Mouse (Mus musculus) liver, embryonic 12.5 days (tissue): Measurements from ENCODE around the gene Rnf145. TPM values are rescaled to one million over a fixed set of nuclear protein-coding genes. Genes with fewer than 3 reads are reported as not detected.

Experiments
- ATAC-seq: fragments of 200-750 bp; cut with Nextera tagmentation; 2 replicates; pipeline ENCODE4 v1.8.0; 2017; ENCODE audit warnings: moderate number of reproducible peaks, mild to moderate bottlenecking, moderate library complexity
- H3K27ac ChIP-seq: fragments of 300-500 bp; sonication (generic); 2 replicates; pipeline ENCODE4 v1.5.1; 2016; ENCODE audit warnings: mild to moderate bottlenecking
- H3K27me3 ChIP-seq: fragments of 300-500 bp; sonication (generic); replicated peaks from 2 replicates; pipeline ENCODE4 v1.6.1; 2016; ENCODE audit warnings: mild to moderate bottlenecking, moderate library complexity
- H3K36me3 ChIP-seq: fragments of 300-500 bp; sonication (generic); 2 replicates; pipeline ENCODE4 v1.6.1; 2016; ENCODE audit warnings: mild to moderate bottlenecking, moderate library complexity
- H3K4me1 ChIP-seq: fragments of 300-500 bp; sonication (generic); 2 replicates; pipeline ENCODE4 v1.6.1; 2016
- H3K4me2 ChIP-seq: fragments of 300-500 bp; sonication (generic); 2 replicates; pipeline ENCODE4 v1.6.1; 2016; ENCODE audit warnings: mild to moderate bottlenecking, moderate library complexity
- H3K4me3 ChIP-seq: fragments of 300-500 bp; sonication (generic); 2 replicates; pipeline ENCODE4 v1.5.1; 2016; ENCODE audit warnings: mild to moderate bottlenecking, moderate library complexity
- H3K9ac ChIP-seq: fragments of 300-500 bp; sonication (generic); 2 replicates; pipeline ENCODE4 v1.6.1; 2016; ENCODE audit warnings: mild to moderate bottlenecking, moderate library complexity
- H3K9me3 ChIP-seq: fragments of 300-500 bp; sonication (generic); replicated peaks from 2 replicates; pipeline ENCODE4 v1.6.1; 2016; ENCODE audit warnings: mild to moderate bottlenecking, moderate library complexity
- WGBS: fragments of 180-500 bp; shearing (Covaris S2); methylation state at CpG from one replicate; pipeline ENCODE4 v1.1.7; 2016; ENCODE audit not compliant: insufficient replicate concordance; 5-methylcytosine and 5-hydroxymethylcytosine counted together
- polyA plus RNA-seq: library from polyadenylated mRNA; unstranded; fragments of >200 nt; fragmentation: Nextera tagmentation; extraction: Ambion mirVana; gene quantifications from 2 replicates; pipeline ENCODE4 v1.2.1, GENCODE M21; 2016

The Rnf145 gene
- polyA plus RNA-seq, 1 experiment from 2014 or later = 64.7 TPM

DNA sequence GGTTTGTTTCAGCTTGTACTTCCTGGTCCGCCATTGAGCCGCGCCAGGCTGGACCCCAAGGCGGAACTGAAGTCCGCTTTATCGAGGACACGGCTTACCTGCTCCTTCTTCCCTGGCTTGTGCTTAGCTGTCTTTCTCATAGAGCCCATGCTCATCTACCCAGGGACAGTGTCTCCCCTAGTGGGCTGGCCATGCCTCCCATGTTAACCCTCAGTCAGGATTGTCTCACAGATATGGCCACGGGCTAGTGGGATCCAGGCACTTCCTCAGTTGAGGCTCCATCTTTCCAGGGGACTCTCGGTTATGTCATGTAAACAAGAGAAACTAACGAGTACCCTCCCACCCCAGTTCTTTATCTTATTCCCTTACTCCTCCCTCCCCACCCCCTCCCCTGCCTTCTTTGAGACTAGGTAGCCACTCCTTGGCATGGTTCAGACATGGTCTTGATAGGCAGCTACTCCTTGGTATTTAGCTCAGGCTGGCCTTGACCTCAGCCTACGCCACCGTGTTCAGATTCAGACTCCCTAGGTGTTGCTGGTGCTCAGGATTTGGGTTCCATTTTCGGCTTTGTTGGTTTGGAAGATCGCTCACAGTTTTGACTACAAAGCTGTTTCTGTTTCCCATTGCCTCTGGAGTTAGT, 9.9 kb downstream of the Rnf145 start:
- peak overlapping the region; percentile 96 for H3K27ac ChIP-seq
- WGBS = 56% methylated on average over 14 of the region's 14 CpGs
- no peaks in the 10 kb centered on the region for H3K27me3 ChIP-seq
- H3K9me3 ChIP-seq = no peaks in the 10 kb centered on the region
- peak overlapping the region; percentile 74 for H3K4me2 ChIP-seq
- peaks cover 97% of the 10 kb centered on the region for H3K36me3 ChIP-seq
- peak overlapping the region; percentile 44 for H3K4me3 ChIP-seq
- ATAC-seq = peak; percentile 83
- H3K4me1 ChIP-seq = peaks cover 83% of the 10 kb centered on the region
- peak overlapping the region; percentile 68 for H3K9ac ChIP-seq

DNA sequence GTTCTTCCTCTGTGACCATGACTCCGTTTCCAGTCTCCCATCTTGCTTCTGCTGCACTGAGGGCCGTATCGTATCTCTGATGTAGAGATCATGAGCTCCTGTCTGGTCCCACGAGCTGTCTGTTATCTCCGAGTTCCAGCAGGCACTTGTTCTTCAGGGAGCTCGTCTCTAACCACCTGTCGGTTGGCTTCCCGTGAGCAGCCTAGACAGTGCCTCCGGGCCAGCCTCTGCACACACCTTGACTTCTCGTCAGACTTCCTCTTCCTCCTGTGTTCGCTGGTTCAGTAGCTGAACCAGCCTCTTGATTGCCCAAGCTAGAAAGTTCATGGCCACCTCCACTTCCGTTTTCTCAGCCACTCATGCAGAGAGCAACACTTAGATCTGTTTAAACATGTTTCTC, 10.4 kb downstream of the Rnf145 start:
- Histone ChIP-seq H3K27me3 (no peaks in the 10 kb centered on the region), H3K9me3 (no peaks in the 10 kb centered on the region), H3K4me2 (peak overlapping the region; percentile 74), H3K4me3 (peak overlapping the region; percentile 44), H3K36me3 (peaks cover 97% of the 10 kb centered on the region), H3K4me1 (peaks cover 78% of the 10 kb centered on the region), H3K9ac (peak overlapping the region; percentile 68), H3K27ac (peak overlapping the region; percentile 96)
- WGBS = 11% methylated on average over 12 of the region's 12 CpGs
- peak; percentile 97 for ATAC-seq

DNA sequence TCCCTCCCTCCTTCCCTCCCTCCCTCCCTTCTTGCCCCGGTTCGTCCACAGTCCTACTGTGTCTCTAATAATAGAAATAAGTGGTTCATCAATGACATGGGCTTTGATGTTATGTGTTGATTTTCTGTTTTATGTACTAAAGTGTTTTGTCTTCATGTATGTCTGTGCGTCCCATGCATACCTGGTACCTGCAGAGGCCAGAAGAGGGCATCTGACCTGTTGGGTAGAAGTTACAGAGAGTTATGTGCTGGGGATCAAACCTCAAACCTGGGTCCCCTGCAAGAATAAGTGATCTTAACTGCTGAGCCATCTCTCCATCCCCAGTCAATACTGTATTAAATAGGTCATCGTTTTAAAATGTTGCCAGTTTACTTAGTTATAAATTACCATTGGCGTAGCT, 11.0 kb downstream of the Rnf145 start:
- no peaks in the 10 kb centered on the region for H3K9me3 ChIP-seq
- H3K27me3 ChIP-seq = no peaks in the 10 kb centered on the region
- H3K27ac ChIP-seq = peak overlapping the region; percentile 96
- peaks cover 75% of the 10 kb centered on the region for H3K4me1 ChIP-seq
- peak overlapping the region; percentile 44 for H3K4me3 ChIP-seq
- peak overlapping the region; percentile 68 for H3K9ac ChIP-seq
- peaks cover 97% of the 10 kb centered on the region for H3K36me3 ChIP-seq
- peak overlapping the region; percentile 74 for H3K4me2 ChIP-seq
- 71% methylated on average over 5 of the region's 5 CpGs for WGBS
- no peak; the same call in 1 of the 2 replicates for ATAC-seq

DNA sequence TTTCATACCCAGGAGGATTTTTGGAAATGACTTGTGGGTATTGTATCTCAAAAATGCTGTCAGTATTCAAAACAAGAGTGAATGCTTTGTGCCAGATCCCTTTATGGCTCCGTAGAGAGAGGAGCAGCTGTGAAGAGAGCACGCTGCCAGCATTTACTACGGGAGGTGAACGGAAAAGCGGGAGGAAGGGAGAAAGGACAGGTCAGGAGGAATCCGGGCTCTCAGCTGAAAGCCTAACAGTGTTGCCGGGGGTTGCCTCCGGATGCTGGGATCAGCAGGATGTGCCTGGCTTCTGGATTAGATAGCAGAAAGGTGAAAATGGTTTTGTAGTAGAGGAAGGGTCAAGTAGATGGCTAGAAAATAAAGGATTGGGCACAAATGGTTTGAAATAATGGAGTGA, 11.6 kb downstream of the Rnf145 start:
- no peak for ATAC-seq
- Histone ChIP-seq H3K36me3 (peaks cover 97% of the 10 kb centered on the region), H3K9me3 (no peaks in the 10 kb centered on the region), H3K4me1 (peaks cover 76% of the 10 kb centered on the region), H3K27me3 (no peaks in the 10 kb centered on the region), H3K4me3 (peak overlapping the region; percentile 7; the same call in 1 of the 2 replicates), H3K9ac (peak overlapping the region; percentile 61), H3K27ac (peak overlapping the region; percentile 96), H3K4me2 (peak overlapping the region; percentile 74)
- 75% methylated on average over 8 of the region's 8 CpGs for WGBS

DNA sequence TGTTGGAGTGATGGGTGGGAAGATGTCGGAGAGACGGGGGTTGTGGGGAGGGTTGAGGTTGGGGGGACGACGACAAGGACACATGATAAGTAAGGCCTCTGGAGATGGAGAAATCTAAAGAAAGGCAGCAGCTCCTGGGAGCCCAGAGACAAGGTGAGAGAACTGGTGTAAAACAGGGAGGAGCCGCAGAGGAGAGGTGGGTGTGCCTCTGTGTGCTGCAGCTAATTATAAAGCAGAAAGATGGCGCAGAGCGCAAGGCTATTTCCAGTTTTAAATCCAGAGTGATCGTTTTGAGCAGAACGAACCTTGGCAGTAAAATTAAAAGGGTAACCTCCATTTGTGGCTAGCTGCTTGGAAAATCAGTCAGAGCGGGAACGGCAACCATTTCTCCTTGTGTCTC, 12.1 kb downstream of the Rnf145 start:
- Histone ChIP-seq H3K36me3 (peaks cover 97% of the 10 kb centered on the region), H3K27ac (peak overlapping the region; percentile 96), H3K9me3 (no peaks in the 10 kb centered on the region), H3K27me3 (no peaks in the 10 kb centered on the region), H3K4me1 (peaks cover 78% of the 10 kb centered on the region), H3K4me2 (peak overlapping the region; percentile 74), H3K4me3 (0 out of 2 replicates have a peak overlapping the region, but pooled peaks have one; percentile 7), H3K9ac (peak overlapping the region; percentile 61)
- ATAC-seq = no peak
- WGBS = 68% methylated on average over 11 of the region's 11 CpGs

DNA sequence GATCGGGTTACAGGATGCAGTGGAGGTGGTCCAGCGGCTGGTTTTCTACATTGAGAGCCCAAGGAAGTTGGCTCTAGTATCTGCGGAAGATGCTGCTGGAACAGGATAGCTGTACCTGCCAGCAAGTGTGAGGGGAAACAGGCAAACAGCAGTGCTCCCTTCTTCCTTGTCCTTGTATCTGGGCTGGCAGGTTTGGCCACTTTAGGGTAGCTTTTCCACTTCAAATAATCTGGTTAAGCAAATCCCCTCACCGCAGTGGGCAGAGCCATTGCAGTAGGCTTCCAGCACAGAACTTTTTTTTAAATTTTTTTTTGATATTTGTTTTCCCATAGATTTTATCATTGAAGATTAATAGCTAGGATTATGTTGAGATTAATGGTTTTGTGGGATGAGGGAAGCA, 12.9 kb downstream of the Rnf145 start:
- no peak overlapping the region for H3K4me2 ChIP-seq
- peaks cover 96% of the 10 kb centered on the region for H3K36me3 ChIP-seq
- H3K4me3 ChIP-seq = no peak overlapping the region
- H3K9ac ChIP-seq = no peak overlapping the region
- no peaks in the 10 kb centered on the region for H3K9me3 ChIP-seq
- peak overlapping the region; percentile 56 for H3K27ac ChIP-seq
- ATAC-seq = no peak
- 91% methylated on average over 4 of the region's 4 CpGs for WGBS
- H3K27me3 ChIP-seq = no peaks in the 10 kb centered on the region
- H3K4me1 ChIP-seq = peaks cover 73% of the 10 kb centered on the region

DNA sequence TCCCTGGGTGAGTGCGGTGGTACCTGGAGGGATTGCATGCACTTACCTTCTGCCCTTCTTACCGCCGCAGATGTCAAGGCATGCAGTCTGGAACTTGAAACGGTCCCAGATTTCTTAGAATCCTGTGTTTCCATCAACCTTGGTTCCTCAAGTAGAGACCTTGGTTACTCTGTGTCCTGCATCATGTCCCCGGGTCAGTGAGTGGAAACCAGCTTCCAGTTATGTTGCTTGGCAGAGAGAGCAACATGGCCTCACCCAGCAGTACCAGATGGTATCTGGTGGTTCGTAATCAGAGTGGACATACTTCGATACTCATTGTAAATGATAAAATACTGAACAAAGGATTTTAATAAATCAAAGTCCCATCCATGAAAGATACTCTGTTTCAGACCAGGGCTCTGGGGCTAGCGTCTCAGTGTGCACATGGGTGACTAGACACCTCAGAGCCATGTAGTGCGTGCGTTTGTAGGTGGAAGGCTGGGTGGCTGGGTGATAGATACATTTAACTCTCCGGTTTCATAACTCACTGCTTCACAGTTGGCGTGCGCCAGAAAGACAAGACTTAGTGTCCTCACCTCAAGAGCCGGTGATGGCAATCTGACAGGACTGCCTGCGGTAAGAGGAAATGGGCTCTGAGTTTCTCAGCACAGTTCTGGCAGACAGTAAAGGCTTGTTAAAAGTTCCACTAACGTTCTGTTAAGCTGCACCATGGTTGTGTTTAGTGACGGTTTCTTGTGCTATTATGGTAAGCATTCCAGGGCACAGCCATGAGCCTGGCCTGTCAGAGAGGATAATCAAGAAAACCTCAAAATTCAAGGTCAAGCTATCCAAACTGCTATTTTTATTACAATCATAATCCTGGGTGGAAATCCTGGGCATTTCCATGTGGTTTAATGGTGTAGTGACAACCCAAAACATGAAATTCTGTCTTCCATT, 14.3 kb downstream of the Rnf145 start:
- H3K27me3 ChIP-seq = no peaks in the 10 kb centered on the region
- H3K36me3 ChIP-seq = peaks cover 95% of the 10 kb centered on the region
- 89% methylated on average over 17 of the region's 17 CpGs for WGBS
- no peaks in the 10 kb centered on the region for H3K9me3 ChIP-seq
- no peak overlapping the region for H3K9ac ChIP-seq
- ATAC-seq = no peak
- H3K4me2 ChIP-seq = no peak overlapping the region
- no peak overlapping the region for H3K27ac ChIP-seq
- no peak overlapping the region for H3K4me3 ChIP-seq
- peaks cover 66% of the 10 kb centered on the region for H3K4me1 ChIP-seq

DNA sequence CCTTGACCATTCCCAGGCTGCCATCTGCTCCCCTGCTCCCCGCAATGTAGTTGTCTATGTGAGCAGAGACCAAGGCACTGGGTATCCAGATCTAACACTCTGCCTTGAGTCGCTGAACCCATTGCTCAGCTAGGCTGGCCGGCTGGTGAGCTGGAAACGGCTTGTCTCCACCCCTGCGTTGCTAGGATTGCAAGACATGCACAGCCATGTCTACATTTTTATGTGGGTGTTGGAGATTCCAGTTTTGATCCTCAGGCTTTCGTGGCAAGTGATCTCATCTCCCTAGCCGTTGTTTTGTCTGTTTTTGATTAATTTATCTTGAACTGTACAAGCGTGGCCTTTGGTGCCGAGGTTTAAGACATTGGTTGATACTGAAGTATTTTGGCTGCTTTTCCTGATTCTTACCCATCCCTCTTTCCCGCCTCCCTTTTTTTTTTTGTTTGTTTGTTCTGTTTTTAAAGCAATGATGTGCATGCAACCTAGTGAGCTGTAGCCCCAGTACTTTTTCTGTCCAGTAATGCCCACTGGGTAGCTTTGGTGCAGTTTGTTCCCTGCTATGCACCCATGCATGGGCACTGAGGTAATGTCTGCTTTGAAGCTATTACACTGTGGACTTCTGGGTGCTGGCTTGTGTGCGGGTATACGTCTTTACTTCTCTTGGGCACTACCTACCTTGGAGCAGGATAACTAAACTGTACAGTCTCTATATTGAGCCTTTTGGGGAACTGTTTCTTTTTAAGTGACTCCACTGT, 16.4 kb downstream of the Rnf145 start:
- Histone ChIP-seq H3K36me3 (peaks cover 96% of the 10 kb centered on the region), H3K27ac (no peak overlapping the region), H3K9me3 (no peaks in the 10 kb centered on the region), H3K4me3 (no peak overlapping the region), H3K9ac (no peak overlapping the region), H3K4me1 (peaks cover 60% of the 10 kb centered on the region), H3K27me3 (no peaks in the 10 kb centered on the region), H3K4me2 (no peak overlapping the region)
- no peak for ATAC-seq
- 79% methylated on average over 12 of the region's 12 CpGs for WGBS

DNA sequence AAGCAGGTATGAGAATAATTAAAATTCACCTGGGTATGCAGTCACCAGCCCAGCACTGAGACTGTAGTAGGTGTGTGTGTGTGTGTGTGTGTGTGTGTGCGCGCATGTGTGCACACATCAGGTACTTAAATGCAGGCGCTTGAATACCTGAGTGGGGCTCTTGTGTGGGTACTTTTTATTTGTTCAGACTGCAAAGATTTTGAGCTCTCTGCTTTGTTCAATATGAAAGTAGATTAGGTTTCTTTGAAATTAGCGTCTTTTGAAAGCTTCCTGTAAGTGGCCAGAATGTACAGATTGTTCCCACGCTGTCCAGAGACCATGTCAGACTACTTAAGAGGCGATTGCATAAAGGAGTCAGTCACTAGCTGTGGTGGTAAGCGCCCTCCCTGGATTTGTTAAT, 18.6 kb downstream of the Rnf145 start:
- H3K27ac ChIP-seq = no peak overlapping the region
- ATAC-seq = no peak
- H3K36me3 ChIP-seq = peaks cover 98% of the 10 kb centered on the region
- H3K9ac ChIP-seq = no peak overlapping the region
- no peaks in the 10 kb centered on the region for H3K9me3 ChIP-seq
- no peaks in the 10 kb centered on the region for H3K27me3 ChIP-seq
- H3K4me3 ChIP-seq = no peak overlapping the region
- peaks cover 51% of the 10 kb centered on the region for H3K4me1 ChIP-seq
- H3K4me2 ChIP-seq = no peak overlapping the region
- WGBS = 89% methylated on average over 7 of the region's 7 CpGs

DNA sequence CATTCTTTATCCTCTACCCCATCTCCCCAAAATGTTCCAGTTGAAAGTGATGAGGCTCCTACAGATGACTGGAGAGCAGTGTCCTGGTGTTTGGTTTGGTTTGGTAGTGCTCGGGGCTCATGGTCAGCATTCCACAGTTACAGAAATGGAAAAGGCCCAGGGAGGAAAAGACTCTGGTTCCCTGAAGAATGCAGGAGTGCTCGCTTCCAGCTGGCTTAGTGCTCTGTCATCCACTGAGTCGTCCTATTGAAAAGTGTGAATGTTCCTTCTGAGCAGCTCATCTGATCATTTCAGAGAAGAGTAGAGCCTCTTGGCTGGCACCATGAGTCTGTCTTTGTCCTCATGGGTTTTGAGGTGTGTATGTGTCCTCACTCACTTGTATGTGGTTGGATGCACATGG, 19.3 kb downstream of the Rnf145 start:
- Histone ChIP-seq H3K9me3 (no peaks in the 10 kb centered on the region), H3K4me3 (no peak overlapping the region), H3K9ac (no peak overlapping the region), H3K4me2 (no peak overlapping the region), H3K36me3 (peaks cover 98% of the 10 kb centered on the region), H3K27ac (peak overlapping the region; percentile 23; the same call in 1 of the 2 replicates), H3K27me3 (no peaks in the 10 kb centered on the region), H3K4me1 (peaks cover 49% of the 10 kb centered on the region)
- 89% methylated on average over 3 of the region's 3 CpGs for WGBS
- no peak for ATAC-seq

DNA sequence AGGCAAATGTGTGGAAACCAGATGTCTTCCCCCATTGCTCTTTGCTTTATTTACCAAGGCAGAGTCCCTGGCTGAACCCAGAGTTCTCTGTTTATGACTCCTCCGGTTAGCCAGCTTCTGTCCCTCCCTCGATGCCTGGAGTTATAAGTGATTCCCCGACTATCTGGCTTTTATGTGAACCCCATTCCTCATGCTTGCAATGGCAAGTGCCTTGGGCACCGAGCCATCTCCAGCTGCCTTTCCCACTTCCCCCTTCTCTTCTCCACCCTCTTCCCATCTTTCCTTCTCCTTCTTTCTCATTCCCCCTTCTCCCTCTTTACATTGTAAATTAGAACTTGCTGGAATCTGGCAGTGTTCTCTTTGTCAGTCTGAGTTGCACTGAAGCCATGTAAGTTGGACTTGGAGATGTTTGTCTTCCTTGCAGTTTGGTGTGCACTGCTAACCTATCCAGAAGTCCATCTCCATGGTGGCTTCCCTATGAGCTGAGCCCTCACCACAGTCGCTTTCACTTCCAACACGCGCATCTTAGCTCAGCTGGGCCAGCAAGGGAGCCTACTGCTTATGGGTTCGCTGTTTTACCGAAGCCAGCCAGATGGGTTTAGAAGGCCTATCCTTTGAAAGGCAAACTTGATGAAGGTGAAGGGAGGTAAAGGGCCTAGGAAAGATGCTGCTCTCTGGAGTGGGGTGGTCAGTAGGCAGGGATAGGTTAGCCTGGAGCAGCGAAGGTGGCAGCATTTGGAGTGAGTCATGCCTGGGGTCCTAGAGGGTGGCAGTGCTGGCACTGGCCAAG, 19.9 kb downstream of the Rnf145 start:
- ATAC-seq = no peak
- Histone ChIP-seq H3K4me3 (no peak overlapping the region), H3K27ac (peak overlapping the region; percentile 1; the same call in 1 of the 2 replicates), H3K9me3 (no peaks in the 10 kb centered on the region), H3K9ac (no peak overlapping the region), H3K36me3 (peaks cover 98% of the 10 kb centered on the region), H3K4me2 (no peak overlapping the region), H3K27me3 (no peaks in the 10 kb centered on the region), H3K4me1 (peaks cover 52% of the 10 kb centered on the region)
- 92% methylated on average over 10 of the region's 10 CpGs for WGBS
